Mouse (Mus musculus): Measurements from ENCODE around the gene Cuedc1. TPM values are rescaled to one million over a fixed set of nuclear protein-coding genes. Genes with fewer than 3 reads are reported as not detected.

The Cuedc1 gene
- polyA plus RNA-seq, 1 experiment: 10.7 TPM

DNA sequence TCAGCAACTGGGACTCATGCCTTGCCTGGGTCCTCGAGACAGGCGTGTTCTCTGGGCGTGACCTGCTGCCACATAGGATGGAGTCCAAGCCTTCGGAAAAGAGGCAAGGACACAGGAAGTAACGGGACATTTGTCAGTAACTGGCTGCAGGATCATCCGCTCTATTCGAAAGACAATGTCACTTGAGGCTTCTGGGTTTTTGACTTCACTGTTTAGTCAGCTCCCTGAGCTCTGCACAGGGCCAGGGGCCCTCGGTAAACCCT, 8.4 kb downstream of the Cuedc1 start:
- no peak for TF ChIP-seq POLR2A (IDR thresholded peaks at IDR 0.05; ENCODE audit: low read depth, low read length)
- TF ChIP-seq CTCF (IDR thresholded peaks at IDR 0.05; ENCODE audit: extremely low read depth, insufficient read depth, insufficient read length, insufficient replicate concordance): no peak
- H3K36me3 ChIP-seq (ENCODE audit: control insufficient read depth, insufficient read depth, low read length): no peaks in the 10 kb centered on the region
- no peak overlapping the region for H3K27ac ChIP-seq (ENCODE audit: insufficient read depth, low read length)
- no peak for DNase-seq (ENCODE audit: low read depth in 1 of 2, low spot score in 2 of 2)
- no peak overlapping the region for H3K4me3 ChIP-seq (ENCODE audit: extremely low read depth, insufficient read depth, insufficient read length)
- 88% methylated on average over 8 of the region's 8 CpGs for WGBS
- peaks cover 15% of the 10 kb centered on the region; the same call in 1 of the 2 replicates for H3K4me1 ChIP-seq (ENCODE audit: control insufficient read depth, insufficient read depth, insufficient read length)
- no peaks in the 10 kb centered on the region for H3K27me3 ChIP-seq (ENCODE audit: control insufficient read depth, insufficient read depth, low read length)

DNA sequence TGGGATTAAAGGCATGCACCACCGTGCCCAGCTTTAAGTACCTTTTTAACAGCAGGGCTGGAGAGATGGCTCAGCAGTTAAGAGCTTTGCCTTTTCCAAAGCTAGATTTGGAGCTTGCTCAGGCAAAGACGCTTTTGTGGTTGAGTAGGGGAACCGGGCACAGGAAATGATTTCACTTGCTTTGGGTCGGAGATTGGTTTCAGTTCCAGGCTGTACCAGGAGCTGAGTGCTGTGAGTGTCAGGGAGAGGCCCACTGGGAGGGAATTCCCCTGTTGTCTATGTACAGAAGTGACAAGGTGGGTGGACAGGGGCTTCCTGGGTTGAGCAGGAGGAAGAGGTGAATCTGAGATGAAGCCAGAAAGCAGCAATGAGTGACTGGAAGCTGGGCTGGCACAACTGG, 9.5 kb downstream of the Cuedc1 start:
- Histone ChIP-seq H3K36me3 (ENCODE audit: control insufficient read depth, insufficient read depth, low read length) (no peaks in the 10 kb centered on the region), H3K4me3 (ENCODE audit: extremely low read depth, insufficient read depth, insufficient read length) (no peak overlapping the region), H3K27ac (ENCODE audit: insufficient read depth, low read length) (no peak overlapping the region), H3K4me1 (ENCODE audit: control insufficient read depth, insufficient read depth, insufficient read length) (peaks cover 15% of the 10 kb centered on the region; the same call in 1 of the 2 replicates), H3K27me3 (ENCODE audit: control insufficient read depth, insufficient read depth, low read length) (no peaks in the 10 kb centered on the region)
- DNase-seq (ENCODE audit: low read depth in 1 of 2, low spot score in 2 of 2): peak; percentile 56 to 65
- 0% methylated on average over 4 of the region's 4 CpGs for WGBS
- TF ChIP-seq CTCF (IDR thresholded peaks at IDR 0.05; ENCODE audit: extremely low read depth, insufficient read depth, insufficient read length, insufficient replicate concordance): no peak

DNA sequence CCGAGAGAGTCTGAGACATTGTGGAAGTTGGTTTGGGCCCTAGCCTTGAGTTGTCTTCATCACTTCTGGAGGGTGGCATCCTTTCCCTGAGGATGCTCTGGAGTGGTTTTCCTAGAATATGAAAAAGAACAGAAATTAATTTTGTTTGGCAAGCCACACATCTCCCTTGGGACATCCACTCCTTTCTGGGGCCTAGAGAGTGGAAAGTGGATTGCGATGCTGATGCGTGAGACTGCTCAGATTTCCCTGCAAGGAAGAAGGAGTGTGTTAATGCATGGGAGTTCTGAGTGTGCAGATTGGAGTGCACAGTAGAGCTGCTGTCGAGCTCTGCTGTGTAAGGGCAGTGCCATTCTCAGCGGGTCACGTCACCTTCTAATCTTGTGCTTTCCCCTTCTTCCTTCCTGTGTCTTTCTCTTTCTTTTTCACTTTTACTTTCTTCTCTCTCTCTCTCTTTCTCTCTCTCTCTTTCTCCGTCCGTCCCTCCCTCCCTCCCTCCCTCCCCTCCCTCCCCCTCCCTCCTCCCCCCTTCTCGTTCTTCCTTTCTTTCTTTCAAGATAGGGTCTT, 12.3 kb downstream of the Cuedc1 start:
- 35% methylated on average over 9 of the region's 9 CpGs for WGBS
- Histone ChIP-seq H3K4me1 (ENCODE audit: control insufficient read depth, insufficient read depth, insufficient read length) (peaks cover 17% of the 10 kb centered on the region; the same call in 1 of the 2 replicates), H3K27ac (ENCODE audit: insufficient read depth, low read length) (no peak overlapping the region), H3K36me3 (ENCODE audit: control insufficient read depth, insufficient read depth, low read length) (no peaks in the 10 kb centered on the region), H3K27me3 (ENCODE audit: control insufficient read depth, insufficient read depth, low read length) (no peaks in the 10 kb centered on the region), H3K4me3 (ENCODE audit: extremely low read depth, insufficient read depth, insufficient read length) (no peak overlapping the region)
- TF ChIP-seq CTCF (IDR thresholded peaks at IDR 0.05; ENCODE audit: extremely low read depth, insufficient read depth, insufficient read length, insufficient replicate concordance) (no peak), POLR2A (IDR thresholded peaks at IDR 0.05; ENCODE audit: low read depth, low read length) (no peak)
- DNase-seq (ENCODE audit: low read depth in 1 of 2, low spot score in 2 of 2): no peak

- no peaks in the 10 kb centered on the region for H3K27me3 ChIP-seq (ENCODE audit: control insufficient read depth, insufficient read depth, low read length)
- 90% methylated on average over 13 of the region's 13 CpGs for WGBS
- TF ChIP-seq POLR2A (IDR thresholded peaks at IDR 0.05; ENCODE audit: low read depth, low read length): no peak
- no peak for TF ChIP-seq CTCF (IDR thresholded peaks at IDR 0.05; ENCODE audit: extremely low read depth, insufficient read depth, insufficient read length, insufficient replicate concordance)
These were observed 14.2 kb downstream of the Cuedc1 start for GRCm38 (mm10) chr11:88112078-88112477.

DNA sequence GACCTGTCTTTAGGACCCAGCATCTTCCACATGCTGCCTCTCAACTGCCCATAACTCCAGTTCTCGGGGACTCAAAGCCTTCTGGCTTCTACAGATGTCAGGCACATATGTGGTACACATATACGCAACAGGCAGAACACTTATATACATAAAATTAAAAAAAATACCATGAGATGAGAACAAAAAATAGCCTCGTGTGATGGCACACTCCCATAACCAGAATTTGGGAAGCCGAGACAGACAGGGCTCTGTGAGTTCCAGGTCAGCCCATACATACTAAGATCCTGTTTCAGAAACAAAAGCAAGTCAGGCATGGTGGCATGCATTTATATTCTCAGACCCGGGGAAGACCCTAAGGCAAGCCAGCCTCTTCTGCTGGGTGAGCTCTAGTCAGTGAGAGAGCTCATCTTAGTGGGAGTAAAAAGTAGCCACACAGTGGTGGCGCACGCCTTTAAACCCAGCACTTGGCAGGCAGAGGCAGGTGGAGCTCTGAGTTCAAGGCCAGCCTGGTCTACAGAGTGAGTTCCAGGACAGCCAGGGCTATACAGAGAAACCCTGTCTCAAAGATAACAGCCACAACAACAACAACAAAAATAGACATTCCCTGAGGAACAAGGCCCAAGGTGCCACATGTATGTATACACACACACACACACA, 14.9 kb downstream of the Cuedc1 start:
- Histone ChIP-seq H3K27me3 (ENCODE audit: control insufficient read depth, insufficient read depth, low read length) (no peaks in the 10 kb centered on the region), H3K36me3 (ENCODE audit: control insufficient read depth, insufficient read depth, low read length) (no peaks in the 10 kb centered on the region), H3K4me3 (ENCODE audit: extremely low read depth, insufficient read depth, insufficient read length) (no peak overlapping the region), H3K27ac (ENCODE audit: insufficient read depth, low read length) (no peak overlapping the region), H3K4me1 (ENCODE audit: control insufficient read depth, insufficient read depth, insufficient read length) (peaks cover 6% of the 10 kb centered on the region; the same call in 1 of the 2 replicates)
- TF ChIP-seq CTCF (IDR thresholded peaks at IDR 0.05; ENCODE audit: extremely low read depth, insufficient read depth, insufficient read length, insufficient replicate concordance) (no peak), POLR2A (IDR thresholded peaks at IDR 0.05; ENCODE audit: low read depth, low read length) (no peak)
- no peak for DNase-seq (ENCODE audit: low read depth in 1 of 2, low spot score in 2 of 2)
- 93% methylated on average over 7 of the region's 7 CpGs for WGBS

More at GRCm38 (mm10) chr11:88112078-88112477, 14.2 kb downstream of the Cuedc1 start:
- H3K27ac ChIP-seq (ENCODE audit: insufficient read depth, low read length): no peak overlapping the region
- H3K36me3 ChIP-seq (ENCODE audit: control insufficient read depth, insufficient read depth, low read length): no peaks in the 10 kb centered on the region
- peaks cover 13% of the 10 kb centered on the region; the same call in 1 of the 2 replicates for H3K4me1 ChIP-seq (ENCODE audit: control insufficient read depth, insufficient read depth, insufficient read length)
- DNase-seq (ENCODE audit: low read depth in 1 of 2, low spot score in 2 of 2): no peak
- H3K4me3 ChIP-seq (ENCODE audit: extremely low read depth, insufficient read depth, insufficient read length): no peak overlapping the region

- Histone ChIP-seq H3K4me1 (ENCODE audit: control insufficient read depth, insufficient read depth, insufficient read length) (peaks cover 6% of the 10 kb centered on the region; the same call in 1 of the 2 replicates), H3K36me3 (ENCODE audit: control insufficient read depth, insufficient read depth, low read length) (no peaks in the 10 kb centered on the region), H3K27me3 (ENCODE audit: control insufficient read depth, insufficient read depth, low read length) (no peaks in the 10 kb centered on the region), H3K4me3 (ENCODE audit: extremely low read depth, insufficient read depth, insufficient read length) (no peak overlapping the region), H3K27ac (ENCODE audit: insufficient read depth, low read length) (peak overlapping the region; percentile 16; the same call in 1 of the 2 replicates)
- no peak for DNase-seq (ENCODE audit: low read depth in 1 of 2, low spot score in 2 of 2)
- 78% methylated on average over 6 of the region's 6 CpGs for WGBS
- TF ChIP-seq POLR2A (IDR thresholded peaks at IDR 0.05; ENCODE audit: low read depth, low read length): no peak
- no peak for TF ChIP-seq CTCF (IDR thresholded peaks at IDR 0.05; ENCODE audit: extremely low read depth, insufficient read depth, insufficient read length, insufficient replicate concordance)
These were observed 15.8 kb downstream of the Cuedc1 start for GRCm38 (mm10) chr11:88113543-88114271.

All from spleen, adult 2 months (tissue).